Mouse (Mus musculus): ENCODE data around the gene Gm47995.

DNA sequence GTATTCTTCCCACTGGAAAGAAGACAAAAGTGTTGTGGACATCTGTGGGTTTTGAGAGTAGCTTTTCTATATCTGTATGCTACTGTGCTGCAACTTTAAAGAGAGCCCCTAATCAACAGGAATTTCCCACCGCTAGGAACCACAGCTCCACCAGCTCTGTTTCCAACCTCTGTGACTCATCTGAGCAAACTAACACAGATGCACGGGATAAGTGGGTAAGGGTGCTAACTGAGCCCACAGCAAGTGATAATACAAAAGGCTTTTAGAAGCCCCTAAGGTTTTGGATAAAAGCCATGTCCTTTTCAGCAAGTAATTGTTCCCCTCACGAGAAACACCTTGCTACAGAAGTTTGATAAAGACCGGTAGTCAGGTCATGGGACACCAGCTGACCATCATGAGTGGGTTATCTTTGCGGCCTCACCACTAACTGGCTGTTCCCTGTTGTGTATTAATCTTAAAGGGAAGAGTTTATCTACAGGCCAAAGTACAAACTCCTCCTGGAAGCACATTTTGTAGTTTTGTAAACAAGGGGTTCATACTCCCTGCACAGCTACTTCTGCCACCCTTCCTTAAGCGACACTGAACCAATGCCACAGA, 45.1 kb upstream of the Gm47995 start:
- no peak for TF ChIP-seq CTCF (IDR thresholded peaks at IDR 0.05; ENCODE audit: borderline replicate concordance, insufficient read depth, low read depth, low read length)
- no peak for TF ChIP-seq POLR2A (IDR thresholded peaks at IDR 0.05; ENCODE audit: borderline replicate concordance, insufficient read depth, low read length)

Data from cerebellum, adult 2 months (tissue).